Mouse (Mus musculus) neural tube, embryonic 14.5 days (tissue): ENCODE results near the gene Hmga1b. TPM values are rescaled to one million over a fixed set of nuclear protein-coding genes. Genes with fewer than 3 reads are reported as not detected.

Source experiments
- ATAC-seq: fragments of 200-750 bp; cut with Nextera tagmentation; 2 replicates; pipeline ENCODE4 v1.8.0; 2017; ENCODE audit warnings: low read depth, mild to moderate bottlenecking, moderate TSS enrichment, moderate library complexity
- H3K27ac ChIP-seq: fragments of 300-500 bp; sonication (generic); 2 replicates; pipeline ENCODE4 v1.5.1; 2014; ENCODE audit warnings: low read depth, mild to moderate bottlenecking, control low read depth, low read length, moderate library complexity, mixed read lengths
- H3K27me3 ChIP-seq: fragments of 300-500 bp; sonication (generic); 2 replicates; pipeline ENCODE4 v1.6.1; 2014; ENCODE audit warnings: low read length; ENCODE audit not compliant: control insufficient read depth, insufficient read depth
- H3K36me3 ChIP-seq: fragments of 300-500 bp; sonication (generic); 2 replicates; pipeline ENCODE4 v1.6.1; 2014; ENCODE audit warnings: low read length, mixed read lengths; ENCODE audit not compliant: control insufficient read depth, insufficient read depth
- H3K4me1 ChIP-seq: fragments of 300-500 bp; sonication (generic); 2 replicates; pipeline ENCODE4 v1.6.1; 2014; ENCODE audit warnings: low read length; ENCODE audit not compliant: control insufficient read depth, insufficient read depth
- H3K4me2 ChIP-seq: fragments of 300-500 bp; sonication (generic); 2 replicates; pipeline ENCODE4 v1.6.1; 2014; ENCODE audit warnings: mild to moderate bottlenecking, low read depth, low read length, control low read depth
- H3K4me3 ChIP-seq: fragments of 300-500 bp; sonication (generic); 2 replicates; pipeline ENCODE4 v1.5.1; 2014; ENCODE audit warnings: low read depth, low read length, control low read depth, mixed read lengths
- H3K9ac ChIP-seq: fragments of 300-500 bp; sonication (generic); replicated peaks from 2 replicates; pipeline ENCODE4 v1.6.1; 2014; ENCODE audit warnings: low read depth, mild to moderate bottlenecking, control low read depth, low read length, mixed read lengths
- H3K9me3 ChIP-seq: fragments of 300-500 bp; sonication (generic); 2 replicates; pipeline ENCODE4 v1.6.1; 2016; ENCODE audit warnings: low read length; ENCODE audit not compliant: control insufficient read depth
- WGBS: fragments of 180-500 bp; shearing (Covaris S2); extraction: QIAGEN DNeasy Blood & Tissue Kit; methylation state at CpG from one replicate; pipeline ENCODE4 v1.1.7; 2014; 5-methylcytosine and 5-hydroxymethylcytosine counted together
- polyA plus RNA-seq: library from polyadenylated mRNA; unstranded; fragments of >200 nt; fragmentation: Nextera tagmentation; extraction: Ambion mirVana; gene quantifications from 2 replicates; pipeline ENCODE4 v1.2.1, GENCODE M21; 2014

The Hmga1b gene
- polyA plus RNA-seq, 1 experiment from 2014 or later: 2.1 TPM

GRCm38 (mm10) chr11:120730331-120730870, 32.2 kb upstream of the Hmga1b start:
- Histone ChIP-seq H3K27ac (no peak overlapping the region), H3K4me1 (no peaks in the 10 kb centered on the region), H3K9ac (no peak overlapping the region), H3K27me3 (no peaks in the 10 kb centered on the region), H3K9me3 (no peaks in the 10 kb centered on the region), H3K4me3 (no peak overlapping the region), H3K36me3 (no peaks in the 10 kb centered on the region), H3K4me2 (no peak overlapping the region)
- ATAC-seq: no peak
- 87% methylated on average over 10 of the region's 10 CpGs for WGBS

GRCm38 (mm10) chr11:120731395-120731794, 31.2 kb upstream of the Hmga1b start:
- no peak for ATAC-seq
- no peaks in the 10 kb centered on the region for H3K9me3 ChIP-seq
- no peak overlapping the region for H3K4me3 ChIP-seq
- H3K36me3 ChIP-seq: no peaks in the 10 kb centered on the region
- no peaks in the 10 kb centered on the region for H3K27me3 ChIP-seq
- H3K4me1 ChIP-seq: no peaks in the 10 kb centered on the region
- no peak overlapping the region for H3K9ac ChIP-seq
- WGBS: 94% methylated on average over 1 of the region's 1 CpGs
- no peak overlapping the region for H3K4me2 ChIP-seq
- no peak overlapping the region for H3K27ac ChIP-seq

GRCm38 (mm10) chr11:120731858-120732680, 30.5 kb upstream of the Hmga1b start, which contains the start of gene Cbr2:
Cbr2 (minus strand) TSS chr11:120732114.
- no peaks in the 10 kb centered on the region for H3K36me3 ChIP-seq
- no peaks in the 10 kb centered on the region for H3K4me1 ChIP-seq
- WGBS: 78% methylated on average over 12 of the region's 12 CpGs
- H3K9ac ChIP-seq: no peak within 1 kb of the TSS
- H3K4me3 ChIP-seq: no peak within 1 kb of the TSS
- H3K9me3 ChIP-seq: no peaks in the 10 kb centered on the region
- H3K27me3 ChIP-seq: no peaks in the 10 kb centered on the region
- ATAC-seq: no peak
- no peak within 1 kb of the TSS for H3K27ac ChIP-seq
- no peak within 1 kb of the TSS for H3K4me2 ChIP-seq

- H3K4me3 ChIP-seq: no peak overlapping the region
- no peak overlapping the region for H3K27ac ChIP-seq
- no peak overlapping the region for H3K4me2 ChIP-seq
- H3K9ac ChIP-seq: no peak overlapping the region
- ATAC-seq: no peak
- H3K9me3 ChIP-seq: no peaks in the 10 kb centered on the region
- 64% methylated on average over 6 of the region's 6 CpGs for WGBS
- H3K4me1 ChIP-seq: no peaks in the 10 kb centered on the region
- no peaks in the 10 kb centered on the region for H3K27me3 ChIP-seq
- no peaks in the 10 kb centered on the region for H3K36me3 ChIP-seq
Observed at GRCm38 (mm10) chr11:120733521-120733920, 29.1 kb upstream of the Hmga1b start.

GRCm38 (mm10) chr11:120736424-120736823, 26.2 kb upstream of the Hmga1b start:
- H3K27me3 ChIP-seq: no peaks in the 10 kb centered on the region
- H3K9ac ChIP-seq: no peak overlapping the region
- WGBS: 76% methylated on average over 6 of the region's 6 CpGs
- H3K4me3 ChIP-seq: no peak overlapping the region
- no peaks in the 10 kb centered on the region for H3K9me3 ChIP-seq
- no peaks in the 10 kb centered on the region for H3K36me3 ChIP-seq
- no peak overlapping the region for H3K4me2 ChIP-seq
- H3K27ac ChIP-seq: no peak overlapping the region
- no peaks in the 10 kb centered on the region for H3K4me1 ChIP-seq
- ATAC-seq: no peak

GRCm38 (mm10) chr11:120740981-120741380, 21.6 kb upstream of the Hmga1b start:
- Histone ChIP-seq H3K4me2 (no peak overlapping the region), H3K4me1 (no peaks in the 10 kb centered on the region), H3K27me3 (no peaks in the 10 kb centered on the region), H3K9ac (no peak overlapping the region), H3K36me3 (no peaks in the 10 kb centered on the region), H3K4me3 (no peak overlapping the region), H3K27ac (no peak overlapping the region), H3K9me3 (no peaks in the 10 kb centered on the region)
- no peak for ATAC-seq
- WGBS: 95% methylated on average over 5 of the region's 5 CpGs

GRCm38 (mm10) chr11:120744121-120744701, 18.4 kb upstream of the Hmga1b start:
- no peak overlapping the region for H3K4me2 ChIP-seq
- 78% methylated on average over 7 of the region's 7 CpGs for WGBS
- no peak overlapping the region for H3K27ac ChIP-seq
- H3K4me1 ChIP-seq: no peaks in the 10 kb centered on the region
- H3K27me3 ChIP-seq: no peaks in the 10 kb centered on the region
- no peaks in the 10 kb centered on the region for H3K36me3 ChIP-seq
- H3K9ac ChIP-seq: no peak overlapping the region
- H3K4me3 ChIP-seq: no peak overlapping the region
- ATAC-seq: no peak
- no peaks in the 10 kb centered on the region for H3K9me3 ChIP-seq

GRCm38 (mm10) chr11:120747974-120748373, 14.6 kb upstream of the Hmga1b start:
- Histone ChIP-seq H3K9ac (no peak overlapping the region), H3K9me3 (no peaks in the 10 kb centered on the region), H3K27ac (no peak overlapping the region), H3K4me3 (no peak overlapping the region), H3K27me3 (no peaks in the 10 kb centered on the region), H3K4me1 (no peaks in the 10 kb centered on the region), H3K36me3 (no peaks in the 10 kb centered on the region), H3K4me2 (no peak overlapping the region)
- no peak for ATAC-seq
- 71% methylated on average over 4 of the region's 4 CpGs for WGBS

GRCm38 (mm10) chr11:120749430-120749829, 13.2 kb upstream of the Hmga1b start:
- H3K4me3 ChIP-seq: no peak overlapping the region
- no peaks in the 10 kb centered on the region for H3K9me3 ChIP-seq
- H3K36me3 ChIP-seq: no peaks in the 10 kb centered on the region
- no peaks in the 10 kb centered on the region for H3K27me3 ChIP-seq
- H3K4me1 ChIP-seq: no peaks in the 10 kb centered on the region
- no peak overlapping the region for H3K9ac ChIP-seq
- no peak overlapping the region for H3K4me2 ChIP-seq
- WGBS: 60% methylated on average over 8 of the region's 8 CpGs
- ATAC-seq: no peak
- H3K27ac ChIP-seq: no peak overlapping the region
